Mouse (Mus musculus): ENCODE results near the gene Vmn1r6.
"Not testable (repeated sequence)": the region's sequence is repeated elsewhere in the genome, so short reads cannot be mapped to it uniquely, and the experiment has no call there.

The Vmn1r6 gene

DNA sequence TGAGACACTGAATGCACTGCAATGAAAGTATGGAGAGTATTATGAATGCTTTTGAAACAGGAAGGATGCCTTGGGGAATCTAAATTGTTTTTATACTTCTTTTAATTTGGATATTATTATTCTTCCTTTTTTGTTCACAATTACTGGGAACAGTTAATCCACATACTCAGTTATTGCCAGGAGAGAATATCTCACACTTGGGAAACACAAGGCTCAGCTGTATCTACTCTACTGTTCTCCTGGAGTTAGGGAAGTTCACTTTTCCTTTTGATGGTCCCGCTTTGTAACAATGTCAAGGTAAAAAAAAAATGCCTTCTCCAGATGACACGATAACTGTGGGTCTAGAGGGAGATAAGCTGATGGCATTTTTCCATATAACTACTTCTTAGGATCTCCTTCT is at the start of gene Vmn1r6:
TSS of gene Vmn1r6 (plus strand) at position 301 of the 400 bp plus-strand sequence.
- no peak for DNase-seq

DNA sequence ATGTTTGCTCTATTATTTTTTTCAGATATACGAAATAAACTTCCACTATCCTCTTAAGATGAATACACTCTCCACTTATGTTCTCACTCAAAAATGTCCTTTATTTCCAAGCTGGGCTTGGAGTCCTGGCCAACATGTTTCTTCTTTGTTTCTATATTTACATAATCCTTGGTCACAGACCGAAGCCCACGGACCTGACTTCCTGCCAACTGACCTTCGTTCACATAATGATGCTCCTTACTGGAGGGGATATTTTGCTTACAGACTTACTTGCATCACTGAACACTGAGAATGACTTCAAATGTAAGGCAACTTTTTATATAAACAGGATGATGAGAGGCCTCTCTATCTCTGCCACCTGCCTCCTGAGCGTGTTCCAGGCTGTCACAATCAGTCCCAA is 40.6 kb upstream of the Vmn1r6 start:
- DNase-seq = no peak

DNA sequence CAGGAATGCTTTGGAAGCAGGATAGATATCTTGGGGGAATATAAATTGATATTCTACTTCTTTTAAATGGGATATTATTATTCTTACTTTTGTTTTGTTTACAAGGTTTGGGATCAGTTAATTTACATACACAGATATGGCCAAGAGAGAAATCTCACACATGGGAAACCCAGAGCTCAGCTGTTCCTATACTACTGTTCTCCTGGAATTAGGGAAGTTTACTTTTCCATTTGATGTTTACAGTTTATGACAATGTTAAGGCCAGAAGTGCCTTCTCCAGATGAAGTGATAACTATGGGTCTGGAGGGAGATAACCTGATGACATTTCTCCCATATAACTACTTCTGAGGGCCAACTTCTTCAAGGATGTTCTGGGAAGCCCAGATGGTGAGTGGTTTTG is 27.1 kb upstream of the Vmn1r6 start, which contains the start of gene Vmn1r5:
TSS of gene Vmn1r5 (plus strand) at position 301 of the 400 bp plus-strand sequence.
- DNase-seq = no peak

DNA sequence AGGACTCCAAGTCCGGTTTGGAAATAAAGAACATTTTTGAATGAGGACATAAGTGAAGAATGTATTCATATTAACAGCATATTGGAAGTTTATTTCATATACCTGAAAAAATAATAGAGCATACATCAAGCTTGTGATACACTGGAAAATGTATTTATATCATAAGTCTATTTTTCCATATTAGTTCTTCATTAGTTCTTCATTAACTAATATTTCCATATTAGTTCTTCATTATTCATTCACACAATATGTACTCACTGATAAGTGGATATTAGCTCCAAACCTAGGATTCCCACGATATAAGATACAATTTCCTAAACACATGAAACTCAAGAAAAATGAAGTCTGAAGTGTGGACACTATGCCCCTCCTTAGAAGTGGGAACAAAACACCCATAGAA is 28.2 kb downstream of the Vmn1r6 start, which contains the start of gene Vmn1r7:
TSS of gene Vmn1r7 (minus strand) at position 101 of the 400 bp plus-strand sequence.
- DNase-seq = not testable (repeated sequence)

DNA sequence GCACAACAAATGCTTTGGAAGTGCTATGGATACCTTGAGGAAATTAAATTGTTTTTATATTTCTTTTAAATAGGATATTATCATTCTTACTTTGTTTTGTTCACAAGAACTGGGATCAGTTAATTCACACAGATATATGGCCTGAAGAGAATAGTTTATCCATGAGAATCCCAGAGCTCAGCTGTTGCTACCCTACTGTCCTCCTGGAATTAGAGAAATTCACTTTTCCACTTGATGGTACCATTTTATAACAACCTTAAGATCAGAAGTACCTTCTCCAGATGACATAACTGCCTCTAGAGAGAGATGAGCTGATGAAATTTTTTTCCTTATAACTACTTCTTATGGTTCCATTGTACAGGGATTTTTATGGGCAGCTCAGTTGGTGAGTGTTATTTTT is 34.9 kb downstream of the Vmn1r6 start, which contains the start of gene Vmn1r8:
TSS of gene Vmn1r8 (plus strand) at position 301 of the 400 bp plus-strand sequence.
- no peak for DNase-seq

DNA sequence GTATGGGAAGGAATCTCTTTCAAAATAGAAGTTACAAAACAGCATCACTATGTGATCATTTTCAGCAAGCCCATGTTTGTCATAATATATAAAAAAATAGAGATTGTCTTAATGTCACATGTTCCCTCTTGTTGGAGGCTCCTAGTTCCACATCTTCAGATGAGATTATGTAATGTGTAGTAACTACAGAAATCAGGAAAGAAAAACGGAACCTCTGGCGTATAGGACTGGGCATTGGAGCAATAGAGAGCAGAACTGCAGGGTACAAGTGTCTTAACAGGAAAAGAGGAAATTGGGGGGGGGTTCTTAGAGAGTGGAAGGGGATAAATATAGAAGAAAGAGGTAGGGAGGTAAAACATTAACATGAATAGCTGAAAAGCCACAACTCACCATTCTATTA is 37.6 kb downstream of the Vmn1r6 start:
- no peak for DNase-seq

Data from thymus, postnatal 36 days (tissue).